Mouse (Mus musculus) G1E (cell line): ENCODE measurements around the gene Acyp1. TPM values are rescaled to one million over a fixed set of nuclear protein-coding genes. Genes with fewer than 3 reads are reported as not detected.

Source experiments
- ATAC-seq: 2 replicates; pipeline ENCODE4 v1.8.0; 2016; ENCODE audit warnings: mild to moderate bottlenecking; ENCODE audit not compliant: insufficient number of reproducible peaks, poor library complexity, low FRiP score, severe bottlenecking; ENCODE audit errors: extremely low read depth
- DNase-seq: peaks from one replicate; pipeline ENCODE4 v3.0.0; 2012; ENCODE audit warnings: low spot score
- H3K27me3 ChIP-seq: 2 replicates; pipeline ENCODE4 v1.6.1; 2012; ENCODE audit warnings: mild to moderate bottlenecking, low read length, inconsistent platforms; ENCODE audit not compliant: insufficient read depth
- H3K36me3 ChIP-seq: replicated peaks from 2 replicates; pipeline ENCODE3; 2012; ENCODE audit warnings: mild to moderate bottlenecking, inconsistent platforms
- H3K4me1 ChIP-seq: 2 replicates; pipeline ENCODE4 v1.6.1; 2012; ENCODE audit warnings: low read depth, low read length, inconsistent platforms, mixed read lengths; ENCODE audit not compliant: insufficient read depth
- H3K4me3 ChIP-seq: 2 replicates; pipeline ENCODE4 v1.5.1; 2012; ENCODE audit warnings: low read depth, mild to moderate bottlenecking, inconsistent platforms, low read length, moderate library complexity, mixed read lengths
- H3K9me3 ChIP-seq: replicated peaks from 2 replicates; pipeline ENCODE4 v1.6.1; 2012; ENCODE audit warnings: inconsistent platforms
- CTCF ChIP-seq: IDR thresholded peaks from 2 replicates; pipeline ENCODE4 v1.5.1; 2012; ENCODE audit warnings: low read depth, low read length, inconsistent platforms, mixed read lengths
- GATA1 ChIP-seq: IDR thresholded peaks from 2 replicates; pipeline ENCODE4 v1.6.1; 2012; ENCODE audit warnings: borderline replicate concordance, low read length, inconsistent platforms, mixed read lengths
- GATA2 ChIP-seq: IDR thresholded peaks from 2 replicates; pipeline ENCODE4 v1.6.1; 2012; ENCODE audit warnings: low read depth, low read length, inconsistent platforms, borderline replicate concordance
- POLR2AphosphoS5 ChIP-seq: IDR thresholded peaks from 2 replicates; pipeline ENCODE4 v1.6.1; 2012; ENCODE audit warnings: low read depth, low read length, inconsistent platforms; ENCODE audit not compliant: insufficient replicate concordance
- TAL1 ChIP-seq: conservative IDR thresholded peaks from 2 replicates; pipeline ENCODE4 v1.6.1; 2012; ENCODE audit warnings: low read depth, low read length, inconsistent platforms, mixed read lengths
- polyA plus RNA-seq: library from polyadenylated mRNA; stranded (reverse); fragments of >175 nt; gene quantifications from 2 replicates; pipeline ENCODE4 v1.2.3, GENCODE M21; 2012
- total RNA-seq, 2 experiments: library from RNA; stranded (forward) in 1 of 2; stranded (reverse) in 1 of 2; fragments of 200-1000 nt in 1 of 2; fragments of >200 nt in 1 of 2; fragmentation: Nextera tagmentation in 1 of 2; gene quantifications; 2 replicates each; pipeline ENCODE4 v1.2.3; 2014 to 2017

Gene Acyp1
- total and polyA plus RNA-seq, 3 experiments: 57.0 to 285 (median 127) TPM

- ATAC-seq (no peak), DNase-seq (peak; percentile 29)
- Histone ChIP-seq H3K36me3 (peaks cover 47% of the 10 kb centered on the region), H3K4me3 (peak overlapping the region; percentile 81), H3K27me3 (no peaks in the 10 kb centered on the region), H3K4me1 (peaks cover 43% of the 10 kb centered on the region), H3K9me3 (no peaks in the 10 kb centered on the region)
- no peak for TF ChIP-seq GATA1
Observed at GRCm38 (mm10) chr12:85279396-85280080, 8.7 kb downstream of the Acyp1 start.

GRCm38 (mm10) chr12:85278919-85279318, 9.3 kb downstream of the Acyp1 start:
- Histone ChIP-seq H3K4me3 (peak overlapping the region; percentile 42; the same call in 1 of the 2 replicates), H3K36me3 (peaks cover 52% of the 10 kb centered on the region), H3K4me1 (peaks cover 38% of the 10 kb centered on the region), H3K9me3 (no peaks in the 10 kb centered on the region), H3K27me3 (no peaks in the 10 kb centered on the region)
- DNase-seq (peak; percentile 41), ATAC-seq (peak; percentile 18; the same call in 1 of the 2 replicates)
- TF ChIP-seq GATA2: no peak
- TF ChIP-seq TAL1: peak; percentile 46
- no peak for TF ChIP-seq GATA1
- TF ChIP-seq CTCF: peak; percentile 39

- TF ChIP-seq GATA1 (no peak), POLR2AphosphoS5 (no peak), CTCF (no peak), TAL1 (no peak), GATA2 (no peak)
- Histone ChIP-seq H3K36me3 (peaks cover 70% of the 10 kb centered on the region), H3K4me3 (no peak overlapping the region), H3K9me3 (no peaks in the 10 kb centered on the region), H3K4me1 (peaks cover 40% of the 10 kb centered on the region), H3K27me3 (no peaks in the 10 kb centered on the region)
- no peak for ATAC-seq
- no peak for DNase-seq
Observed at GRCm38 (mm10) chr12:85276273-85276672, 12.0 kb downstream of the Acyp1 start.

- Histone ChIP-seq H3K4me1 (peaks cover 19% of the 10 kb centered on the region), H3K9me3 (no peaks in the 10 kb centered on the region), H3K27me3 (no peaks in the 10 kb centered on the region), H3K4me3 (no peak overlapping the region), H3K36me3 (peaks cover 73% of the 10 kb centered on the region)
- TF ChIP-seq POLR2AphosphoS5 (no peak), TAL1 (no peak), CTCF (no peak), GATA1 (no peak), GATA2 (no peak)
- no peak for DNase-seq
- ATAC-seq: no peak
Observed at GRCm38 (mm10) chr12:85273508-85273907, 14.7 kb downstream of the Acyp1 start.

GRCm38 (mm10) chr12:85271843-85272206, 16.4 kb downstream of the Acyp1 start:
- ATAC-seq (no peak), DNase-seq (no peak)
- Histone ChIP-seq H3K27me3 (no peaks in the 10 kb centered on the region), H3K4me3 (no peak overlapping the region), H3K36me3 (peaks cover 56% of the 10 kb centered on the region), H3K4me1 (peaks cover 10% of the 10 kb centered on the region), H3K9me3 (no peaks in the 10 kb centered on the region)
- TF ChIP-seq GATA1: no peak
- TF ChIP-seq POLR2AphosphoS5: no peak
- no peak for TF ChIP-seq CTCF
- no peak for TF ChIP-seq TAL1
- no peak for TF ChIP-seq GATA2

- Histone ChIP-seq H3K27me3 (no peaks in the 10 kb centered on the region), H3K4me3 (no peak overlapping the region), H3K36me3 (peaks cover 51% of the 10 kb centered on the region), H3K9me3 (no peaks in the 10 kb centered on the region), H3K4me1 (peaks cover 10% of the 10 kb centered on the region)
- DNase-seq: no peak
- no peak for ATAC-seq
- TF ChIP-seq GATA1 (no peak), CTCF (no peak), GATA2 (no peak), TAL1 (no peak), POLR2AphosphoS5 (no peak)
Observed at GRCm38 (mm10) chr12:85271132-85271842, 17.0 kb downstream of the Acyp1 start.
